Mouse (Mus musculus): ENCODE measurements at regions not wholly inside any gene's neighbourhood (a gene's known extent, or its start where the extent isn't known, plus 50 kb on each side); places are given as distances from the start of the nearest gene placed in this dataset.
"Not testable (repeated sequence)": the region's sequence is repeated elsewhere in the genome, so short reads cannot be mapped to it uniquely, and the experiment has no call there.

- no peak for DNase-seq
Observed at GRCm38 (mm10) chr15:41920270-41920669, 1786.1 kb downstream of the 9330182O14Rik start.

- no peak for DNase-seq
Observed at GRCm38 (mm10) chr15:41936697-41937096, 1802.5 kb downstream of the 9330182O14Rik start.

GRCm38 (mm10) chr15:41945226-41945625 lies 1811.1 kb downstream of the 9330182O14Rik start:
- DNase-seq, result no peak

GRCm38 (mm10) chr15:41947888-41948287 lies 1813.7 kb downstream of the 9330182O14Rik start:
- DNase-seq, result no peak

- DNase-seq, result no peak
Observed at GRCm38 (mm10) chr15:41948347-41949093, 1814.4 kb downstream of the 9330182O14Rik start.

GRCm38 (mm10) chr15:41949094-41949461 lies 1814.9 kb downstream of the 9330182O14Rik start:
- no peak for DNase-seq

GRCm38 (mm10) chr15:41951276-41951675 lies 1817.1 kb downstream of the 9330182O14Rik start:
- no peak for DNase-seq

- no peak for DNase-seq
Observed at GRCm38 (mm10) chr15:41960597-41960996, 1826.4 kb downstream of the 9330182O14Rik start.

- DNase-seq, result no peak
Observed at GRCm38 (mm10) chr15:41970877-41971276, 1836.7 kb downstream of the 9330182O14Rik start.

GRCm38 (mm10) chr15:41973263-41973662 lies 1839.1 kb downstream of the 9330182O14Rik start:
- peak; percentile 64 for DNase-seq

- DNase-seq, result no peak
Observed at GRCm38 (mm10) chr15:41977196-41977595, 1843.0 kb downstream of the 9330182O14Rik start.

- DNase-seq, result no peak
Observed at GRCm38 (mm10) chr15:41977649-41978231, 1843.6 kb downstream of the 9330182O14Rik start.

GRCm38 (mm10) chr15:41983261-41983660 lies 1849.1 kb downstream of the 9330182O14Rik start:
- DNase-seq, result no peak

- DNase-seq, result no peak
Observed at GRCm38 (mm10) chr15:41984267-41984666, 1850.1 kb downstream of the 9330182O14Rik start.

- DNase-seq, result no peak
Observed at GRCm38 (mm10) chr15:41986264-41986663, 1852.1 kb downstream of the 9330182O14Rik start.

- DNase-seq, result no peak
Observed at GRCm38 (mm10) chr15:41989065-41989464, 1854.9 kb downstream of the 9330182O14Rik start.

- DNase-seq, result no peak
Observed at GRCm38 (mm10) chr15:41991816-41992215, 1857.7 kb downstream of the 9330182O14Rik start.

- DNase-seq, result not testable (repeated sequence)
Observed at GRCm38 (mm10) chr15:42032286-42032685, 1898.1 kb downstream of the 9330182O14Rik start.

- no peak for DNase-seq
Observed at GRCm38 (mm10) chr15:42047088-42047976, 1913.2 kb downstream of the 9330182O14Rik start.

GRCm38 (mm10) chr15:42056772-42057171 lies 1922.6 kb downstream of the 9330182O14Rik start:
- DNase-seq, result peak; percentile 76

GRCm38 (mm10) chr15:42068207-42068831 lies 1934.2 kb downstream of the 9330182O14Rik start:
- DNase-seq, result no peak

GRCm38 (mm10) chr15:42069072-42069471 lies 1934.9 kb downstream of the 9330182O14Rik start:
- no peak for DNase-seq
